ENCODE assay signal across 8 mouse cellular contexts in the genomic region with DNA sequence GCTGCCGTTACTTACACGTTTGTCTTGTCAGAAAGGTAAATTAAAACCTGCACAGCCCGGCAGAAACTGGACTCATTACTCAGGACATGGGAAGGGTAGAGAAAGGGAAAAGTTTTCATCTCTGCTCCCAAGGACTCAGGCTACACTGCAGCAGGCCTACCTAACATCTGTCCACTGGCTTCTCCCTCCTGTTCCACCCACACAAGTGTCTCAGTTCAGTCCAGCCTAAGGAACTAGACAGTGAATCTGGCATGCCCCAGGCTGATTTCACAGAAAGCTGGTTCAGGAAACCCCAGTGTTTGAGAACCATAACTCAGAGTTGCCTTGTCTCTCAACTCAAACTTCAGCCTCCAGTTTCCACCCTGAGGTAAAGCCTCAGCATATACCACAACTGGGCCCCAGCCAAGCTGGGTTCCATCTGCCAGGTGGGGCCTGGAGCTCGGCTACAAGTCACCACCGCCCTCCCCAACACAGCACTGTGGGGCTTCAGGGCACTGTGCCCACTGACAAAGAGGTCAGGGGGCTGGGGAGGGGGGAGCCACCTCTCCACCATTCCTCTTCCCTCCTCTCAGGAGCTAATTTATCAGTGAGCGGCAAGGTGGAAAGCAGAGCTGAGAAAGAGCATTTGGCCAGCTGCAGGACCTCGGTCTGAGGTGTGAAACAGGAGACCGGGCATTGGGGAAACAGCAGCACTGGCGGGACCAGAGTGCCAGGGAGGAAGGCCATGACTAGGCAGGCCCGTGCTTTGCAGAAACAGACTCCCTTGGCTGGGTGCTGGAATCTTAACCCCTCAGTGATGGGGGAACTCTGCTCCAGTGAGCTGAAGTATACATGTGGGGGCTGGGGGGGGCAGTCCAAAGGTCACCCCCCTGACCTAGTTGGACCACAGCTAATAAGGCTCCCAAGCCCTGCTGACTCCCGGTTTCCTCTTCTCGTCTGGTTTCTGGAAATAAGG. TPM values are rescaled to one million over a fixed set of nuclear protein-coding genes. Genes with fewer than 3 reads are reported as not detected.
DNase-seq lines count a peak whose midpoint lies in the region; ATAC-seq and TF ChIP-seq lines count a peak whose summit lies in the region.

No protein-coding gene starts in this region.

- H3K27ac ChIP-seq in forebrain, embryonic 14.5 days (ENCODE audit: low read depth, low read length), result peak overlapping the region; percentile 39; the same call in 1 of the 2 replicates
- no peak overlapping the region for H3K27ac ChIP-seq in forebrain, embryonic 15.5 days (replicated peaks)
- H3K27ac ChIP-seq in brown adipose tissue, adult 24 weeks (replicated peaks; ENCODE audit: low read depth, low read length), result peak overlapping the region; percentile 76
- H3K27ac ChIP-seq in heart, postnatal 0 days (ENCODE audit: low read depth), result peak overlapping the region; percentile 96
- peak overlapping the region; percentile 91 for H3K27ac ChIP-seq in stomach, embryonic 16.5 days (ENCODE audit: low read length)

- 62% methylated on average over 12 of the region's 12 CpGs for WGBS in forebrain, embryonic 14.5 days
- 60% methylated on average over 12 of the region's 12 CpGs for WGBS in forebrain, embryonic 15.5 days
- WGBS in heart, postnatal 0 days, result 23% methylated on average over 12 of the region's 12 CpGs
- 34% methylated on average over 12 of the region's 12 CpGs for WGBS in stomach, embryonic 16.5 days

- no peak overlapping the region for H3K9ac ChIP-seq in forebrain, embryonic 14.5 days (ENCODE audit: low read length)
- no peak overlapping the region for H3K9ac ChIP-seq in forebrain, embryonic 15.5 days (replicated peaks)
- peak overlapping the region; percentile 7; the same call in 1 of the 2 replicates for H3K9ac ChIP-seq in heart, postnatal 0 days (replicated peaks; ENCODE audit: low read depth, low read length)
- H3K9ac ChIP-seq in stomach, embryonic 16.5 days (ENCODE audit: low read length), result peak overlapping the region; percentile 26; the same call in 1 of the 2 replicates

- no peak overlapping the region for H3K4me2 ChIP-seq in forebrain, embryonic 14.5 days (ENCODE audit: low read length)
- no peak overlapping the region for H3K4me2 ChIP-seq in forebrain, embryonic 15.5 days (replicated peaks)
- H3K4me2 ChIP-seq in heart, postnatal 0 days (ENCODE audit: low read depth, low read length), result peak overlapping the region; percentile 14; the same call in 1 of the 2 replicates
- no peak overlapping the region for H3K4me2 ChIP-seq in stomach, embryonic 16.5 days (ENCODE audit: low read depth, low read length)

- no peaks in the 10 kb centered on the region for H3K9me3 ChIP-seq in forebrain, embryonic 14.5 days (replicated peaks; ENCODE audit: control insufficient read depth, low read length)
- H3K9me3 ChIP-seq in forebrain, embryonic 15.5 days, result no peaks in the 10 kb centered on the region
- no peaks in the 10 kb centered on the region for H3K9me3 ChIP-seq in heart, postnatal 0 days (replicated peaks; ENCODE audit: control insufficient read depth, low read length)
- no peaks in the 10 kb centered on the region for H3K9me3 ChIP-seq in stomach, embryonic 16.5 days (replicated peaks; ENCODE audit: control insufficient read depth, low read length)

- no peak overlapping the region for H3K4me3 ChIP-seq in forebrain, embryonic 14.5 days (ENCODE audit: low read depth, low read length)
- H3K4me3 ChIP-seq in forebrain, embryonic 15.5 days, result no peak overlapping the region
- no peak overlapping the region for H3K4me3 ChIP-seq in brown adipose tissue, adult 24 weeks (ENCODE audit: insufficient read depth, low read depth, low read length)
- no peak overlapping the region for H3K4me3 ChIP-seq in heart, postnatal 0 days (ENCODE audit: low read depth, low read length)
- H3K4me3 ChIP-seq in stomach, embryonic 16.5 days (replicated peaks; ENCODE audit: low read length), result no peak overlapping the region

- H3K27me3 ChIP-seq in forebrain, embryonic 14.5 days (replicated peaks; ENCODE audit: control insufficient read depth, insufficient read depth, low read length), result no peaks in the 10 kb centered on the region
- no peaks in the 10 kb centered on the region for H3K27me3 ChIP-seq in forebrain, embryonic 15.5 days
- H3K27me3 ChIP-seq in heart, postnatal 0 days (ENCODE audit: control insufficient read depth, insufficient read depth, low read length), result no peaks in the 10 kb centered on the region
- no peaks in the 10 kb centered on the region for H3K27me3 ChIP-seq in stomach, embryonic 16.5 days (ENCODE audit: control insufficient read depth, insufficient read depth, low read length)

- H3K36me3 ChIP-seq in forebrain, embryonic 14.5 days (ENCODE audit: control insufficient read depth, insufficient read depth, low read length), result no peaks in the 10 kb centered on the region
- H3K36me3 ChIP-seq in forebrain, embryonic 15.5 days, result no peaks in the 10 kb centered on the region
- H3K36me3 ChIP-seq in heart, postnatal 0 days (replicated peaks; ENCODE audit: control insufficient read depth, insufficient read depth, low read length), result 0 out of 2 replicates have a peak, but pooled peaks cover 4% of the 10 kb centered on the region
- H3K36me3 ChIP-seq in stomach, embryonic 16.5 days (ENCODE audit: control insufficient read depth, insufficient read depth, low read length), result no peaks in the 10 kb centered on the region

- no peak for TF ChIP-seq CTCF in heart, postnatal 0 days (IDR thresholded peaks at IDR 0.05; ENCODE audit: low read depth)

- no peak for DNase-seq in forebrain, embryonic 14.5 days (ENCODE audit: low spot score)
- no peak for DNase-seq in heart, postnatal 0 days (ENCODE audit: low spot score)
- peak; percentile 93 to 94 for DNase-seq in kidney, postnatal 36 days
- DNase-seq in spleen, postnatal 14 days (ENCODE audit: low spot score in 2 of 2), result no peak
- no peak for DNase-seq in urinary bladder, postnatal 4 days (ENCODE audit: low spot score in 2 of 2)

- ATAC-seq in forebrain, embryonic 14.5 days, result no peak
- ATAC-seq in forebrain, embryonic 15.5 days (replicated peaks), result no peak
- no peak for ATAC-seq in heart, postnatal 0 days (ENCODE audit: insufficient read depth, low read depth)
- no peak for ATAC-seq in stomach, embryonic 16.5 days (ENCODE audit: insufficient read depth, low FRiP score)

- TF ChIP-seq EP300 in heart, postnatal 0 days (IDR thresholded peaks at IDR 0.05; ENCODE audit: low read depth), result no peak

- peaks cover 2% of the 10 kb centered on the region; the same call in 1 of the 2 replicates for H3K4me1 ChIP-seq in forebrain, embryonic 14.5 days (ENCODE audit: control insufficient read depth, insufficient read depth, low read length)
- peaks cover 8% of the 10 kb centered on the region for H3K4me1 ChIP-seq in forebrain, embryonic 15.5 days
- peaks cover 86% of the 10 kb centered on the region for H3K4me1 ChIP-seq in brown adipose tissue, adult 24 weeks (ENCODE audit: control insufficient read depth, insufficient read depth, insufficient read length, low read length)
- H3K4me1 ChIP-seq in heart, postnatal 0 days (ENCODE audit: control insufficient read depth, insufficient read depth), result peaks cover 99% of the 10 kb centered on the region
- H3K4me1 ChIP-seq in stomach, embryonic 16.5 days (ENCODE audit: control insufficient read depth, insufficient read depth, low read length), result peaks cover 82% of the 10 kb centered on the region

RNA-seq across cellular contexts. Expression of a gene that starts 34.5 kb away (rescaled TPM):
- polyA plus RNA-seq in forebrain, embryonic 14.5 days (2014; fragmentation: Nextera tagmentation; extraction: Ambion mirVana), result 6.0 and 7.0 TPM in 2 replicates
- 8.1 and 8.3 TPM in 2 replicates for polyA plus RNA-seq in forebrain, embryonic 15.5 days (2015; fragmentation: Nextera tagmentation; extraction: Ambion mirVana)
- polyA plus RNA-seq in brown adipose tissue, adult 24 weeks (2012; ENCODE audit: insufficient read depth, insufficient read length, missing spikeins), result 9.6 and 11.2 TPM in 2 replicates
- total RNA-seq in heart, postnatal 0 days (2014; rRNA removed; ENCODE audit: low replicate concordance), result 16.3 and 18.4 TPM in 2 replicates
- 16.1 and 17.8 TPM in 2 replicates for polyA plus RNA-seq in heart, postnatal 0 days (2015; fragmentation: Nextera tagmentation; extraction: Ambion mirVana)
- polyA plus RNA-seq in stomach, embryonic 16.5 days (2015; fragmentation: Nextera tagmentation; extraction: Ambion mirVana), result 7.7 and 8.1 TPM in 2 replicates

Comparison
In these comparisons a context has a peak if more than half of its experiments do, and no peak if none do; other contexts are left out.
1. DNase-seq: peak in kidney, postnatal 36 days (2 of 2); none in forebrain, embryonic 14.5 days (single experiment), heart, postnatal 0 days (single experiment), spleen, postnatal 14 days (0 of 2) and urinary bladder, postnatal 4 days (0 of 2).
2. H3K9ac ChIP-seq: peak in heart, postnatal 0 days (single experiment) and stomach, embryonic 16.5 days (single experiment); none in forebrain, embryonic 14.5 days (single experiment) and forebrain, embryonic 15.5 days (single experiment).